Mouse (Mus musculus) G1E (cell line): ENCODE measurements at regions not wholly inside any gene's neighbourhood (a gene's known extent, or its start where the extent isn't known, plus 50 kb on each side); places are given as distances from the start of the nearest gene placed in this dataset.

Source experiments
- CTCF ChIP-seq: IDR thresholded peaks from 2 replicates; pipeline ENCODE4 v1.5.1; 2012; ENCODE audit warnings: low read depth, low read length, inconsistent platforms, mixed read lengths
- GATA1 ChIP-seq: IDR thresholded peaks from 2 replicates; pipeline ENCODE4 v1.6.1; 2012; ENCODE audit warnings: borderline replicate concordance, low read length, inconsistent platforms, mixed read lengths
- GATA2 ChIP-seq: IDR thresholded peaks from 2 replicates; pipeline ENCODE4 v1.6.1; 2012; ENCODE audit warnings: low read depth, low read length, inconsistent platforms, borderline replicate concordance
- POLR2AphosphoS5 ChIP-seq: IDR thresholded peaks from 2 replicates; pipeline ENCODE4 v1.6.1; 2012; ENCODE audit warnings: low read depth, low read length, inconsistent platforms; ENCODE audit not compliant: insufficient replicate concordance

GRCm38 (mm10) chr8:115783364-115783763 is 75.8 kb upstream of the Maf start:
- TF ChIP-seq CTCF: no peak
- TF ChIP-seq GATA2: no peak
- no peak for TF ChIP-seq GATA1
- TF ChIP-seq POLR2AphosphoS5: no peak
